Mouse (Mus musculus) lung, embryonic 14.5 days (tissue): ENCODE results near the gene Kif21a. TPM values are rescaled to one million over a fixed set of nuclear protein-coding genes. Genes with fewer than 3 reads are reported as not detected.

Experiments
- ATAC-seq: fragments of 200-750 bp; cut with Nextera tagmentation; 2 replicates; pipeline ENCODE4 v1.8.0; 2017; ENCODE audit warnings: mild to moderate bottlenecking, moderate TSS enrichment, moderate library complexity; ENCODE audit not compliant: insufficient read depth
- DNase-seq: peaks from one replicate; pipeline ENCODE4 v3.0.0-alpha.2; 2015
- H3K27ac ChIP-seq: fragments of 300-500 bp; sonication (generic); 2 replicates; pipeline ENCODE4 v1.5.1; 2014; ENCODE audit warnings: low read depth, mild to moderate bottlenecking, moderate library complexity
- H3K27me3 ChIP-seq: fragments of 300-500 bp; sonication (generic); 2 replicates; pipeline ENCODE4 v1.6.1; 2014; ENCODE audit warnings: low read length, control low read depth; ENCODE audit not compliant: insufficient read depth
- H3K36me3 ChIP-seq: fragments of 300-500 bp; sonication (generic); 2 replicates; pipeline ENCODE4 v1.6.1; 2014; ENCODE audit warnings: control low read depth; ENCODE audit not compliant: insufficient read depth
- H3K4me1 ChIP-seq: fragments of 300-500 bp; sonication (generic); 2 replicates; pipeline ENCODE4 v1.6.1; 2014; ENCODE audit warnings: antibody characterized with exemption, control low read depth; ENCODE audit not compliant: insufficient read depth
- H3K4me2 ChIP-seq: fragments of 300-500 bp; sonication (generic); 2 replicates; pipeline ENCODE4 v1.6.1; 2014; ENCODE audit warnings: mild to moderate bottlenecking
- H3K4me3 ChIP-seq: fragments of 300-500 bp; sonication (generic); 2 replicates; pipeline ENCODE4 v1.5.1; 2014; ENCODE audit warnings: low read depth, low read length
- H3K9ac ChIP-seq: fragments of 300-500 bp; sonication (generic); 2 replicates; pipeline ENCODE4 v1.6.1; 2014
- H3K9me3 ChIP-seq: fragments of 300-500 bp; sonication (generic); 2 replicates; pipeline ENCODE4 v1.6.1; 2016; ENCODE audit warnings: low read depth, low read length, control low read depth
- CTCF ChIP-seq: IDR thresholded peaks from 2 replicates; pipeline ENCODE4 v1.5.1; 2016; ENCODE audit warnings: antibody characterized with exemption, low read depth
- WGBS: fragments of 180-500 bp; shearing (Covaris S2); extraction: QIAGEN DNeasy Blood & Tissue Kit; methylation state at CpG from one replicate; pipeline ENCODE4 v1.1.7; 2014; 5-methylcytosine and 5-hydroxymethylcytosine counted together
- polyA plus RNA-seq: library from polyadenylated mRNA; unstranded; fragments of >200 nt; fragmentation: Nextera tagmentation; extraction: Ambion mirVana; gene quantifications from 2 replicates; pipeline ENCODE4 v1.2.1, GENCODE M21; 2014

Gene Kif21a
- polyA plus RNA-seq, 1 experiment from 2014 or later = 6.7 TPM

- DNase-seq = no peak
- TF ChIP-seq CTCF = no peak
- Histone ChIP-seq H3K4me2 (no peak overlapping the region), H3K9me3 (no peaks in the 10 kb centered on the region), H3K36me3 (no peaks in the 10 kb centered on the region), H3K27ac (no peak overlapping the region), H3K9ac (no peak overlapping the region), H3K4me3 (no peak overlapping the region), H3K27me3 (no peaks in the 10 kb centered on the region), H3K4me1 (no peaks in the 10 kb centered on the region)
- 76% methylated on average over 7 of the region's 7 CpGs for WGBS
- no peak for ATAC-seq
These were observed 45.0 kb downstream of the Kif21a start for GRCm38 (mm10) chr15:91004726-91005125.

DNA sequence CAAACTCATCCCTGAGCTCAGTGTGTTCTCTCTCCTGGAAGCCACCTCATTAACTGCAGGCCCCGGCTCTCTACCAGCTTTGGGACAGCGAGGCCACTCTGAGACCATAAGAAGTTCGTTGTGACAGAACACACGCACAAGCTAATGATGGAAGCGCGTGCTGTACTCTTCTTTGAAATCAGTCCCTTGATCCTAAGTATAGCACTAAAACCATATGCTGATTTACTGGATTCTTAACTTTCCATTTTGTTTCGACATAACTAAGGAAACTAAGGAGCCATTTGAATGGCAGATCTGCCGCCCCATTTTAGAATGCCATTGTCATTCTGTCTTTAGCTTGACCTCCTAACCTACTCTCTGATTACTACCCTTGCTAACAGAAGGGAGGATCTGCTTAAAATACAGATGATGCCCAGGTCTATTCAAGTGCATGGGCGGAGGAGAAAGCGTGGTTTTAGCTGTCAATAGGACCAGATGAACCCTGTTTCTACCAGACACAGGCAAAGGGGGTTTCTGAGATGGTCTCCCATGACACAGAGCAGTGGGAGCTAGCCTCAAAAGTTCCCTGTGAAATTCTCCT, 48.6 kb downstream of the Kif21a start:
- ATAC-seq (no peak), DNase-seq (no peak)
- no peak overlapping the region for H3K9ac ChIP-seq
- H3K27me3 ChIP-seq = no peaks in the 10 kb centered on the region
- H3K36me3 ChIP-seq = no peaks in the 10 kb centered on the region
- H3K4me1 ChIP-seq = no peaks in the 10 kb centered on the region
- no peak overlapping the region for H3K4me3 ChIP-seq
- H3K4me2 ChIP-seq = no peak overlapping the region
- WGBS = 89% methylated on average over 10 of the region's 10 CpGs
- H3K27ac ChIP-seq = no peak overlapping the region
- no peak for TF ChIP-seq CTCF
- no peaks in the 10 kb centered on the region for H3K9me3 ChIP-seq

DNA sequence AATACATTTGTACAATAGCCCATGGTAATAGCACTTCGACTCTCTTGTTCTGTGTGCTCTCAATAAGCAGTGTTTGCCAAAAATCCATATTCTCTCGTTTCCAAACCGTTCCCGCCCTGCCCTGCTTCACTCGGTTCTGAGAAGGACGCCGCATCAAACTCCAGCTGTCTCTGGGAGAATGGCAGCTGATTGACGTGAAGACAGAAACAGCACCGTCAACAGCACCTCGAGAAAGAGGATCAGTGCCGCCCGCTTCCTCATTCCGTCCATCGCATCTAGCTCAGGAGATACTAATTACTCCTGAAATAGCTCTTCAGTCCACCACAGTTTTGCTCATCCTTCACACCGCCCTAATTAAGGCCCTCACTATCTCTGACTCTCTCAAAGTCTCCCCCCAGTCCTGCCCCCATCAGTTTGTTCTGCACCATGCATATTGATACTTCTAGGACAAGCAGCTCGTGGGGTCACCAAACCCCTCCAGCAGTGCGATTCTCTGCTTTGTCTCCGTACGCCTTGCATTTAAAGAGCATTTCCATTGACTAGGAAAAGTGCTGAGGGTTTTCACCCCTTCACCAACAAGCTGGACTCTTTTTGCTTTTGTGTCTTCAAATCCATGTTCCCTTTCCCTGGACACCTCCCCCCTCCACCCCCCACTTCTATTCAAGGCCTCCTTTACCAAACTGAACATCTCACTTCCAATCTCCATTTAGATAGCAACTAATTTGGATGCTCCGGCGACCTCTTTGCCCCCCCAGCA, 49.3 kb downstream of the Kif21a start:
- Histone ChIP-seq H3K27ac (no peak overlapping the region), H3K4me2 (no peak overlapping the region), H3K4me3 (no peak overlapping the region), H3K9me3 (no peaks in the 10 kb centered on the region), H3K36me3 (no peaks in the 10 kb centered on the region), H3K27me3 (no peaks in the 10 kb centered on the region), H3K4me1 (no peaks in the 10 kb centered on the region), H3K9ac (no peak overlapping the region)
- TF ChIP-seq CTCF = no peak
- 82% methylated on average over 21 of the region's 21 CpGs for WGBS
- ATAC-seq = no peak
- no peak for DNase-seq

- Histone ChIP-seq H3K36me3 (no peaks in the 10 kb centered on the region), H3K9ac (no peak overlapping the region), H3K9me3 (no peaks in the 10 kb centered on the region), H3K27ac (no peak overlapping the region), H3K4me3 (no peak overlapping the region), H3K27me3 (no peaks in the 10 kb centered on the region), H3K4me2 (no peak overlapping the region), H3K4me1 (no peaks in the 10 kb centered on the region)
- 60% methylated on average over 2 of the region's 2 CpGs for WGBS
- TF ChIP-seq CTCF = peak; percentile 38
- ATAC-seq (no peak), DNase-seq (peak; percentile 44)
These were observed 56.9 kb downstream of the Kif21a start for GRCm38 (mm10) chr15:90992871-90993270.

- H3K4me1 ChIP-seq = no peaks in the 10 kb centered on the region
- H3K27ac ChIP-seq = no peak overlapping the region
- DNase-seq (no peak), ATAC-seq (0 out of 2 replicates have a peak, but pooled peaks have one; percentile 11)
- no peak for TF ChIP-seq CTCF
- H3K9me3 ChIP-seq = no peaks in the 10 kb centered on the region
- 80% methylated on average over 14 of the region's 14 CpGs for WGBS
- H3K9ac ChIP-seq = no peak overlapping the region
- no peak overlapping the region for H3K4me3 ChIP-seq
- no peaks in the 10 kb centered on the region for H3K36me3 ChIP-seq
- no peaks in the 10 kb centered on the region for H3K27me3 ChIP-seq
- no peak overlapping the region for H3K4me2 ChIP-seq
These were observed 57.4 kb downstream of the Kif21a start for GRCm38 (mm10) chr15:90992388-90992787.

DNA sequence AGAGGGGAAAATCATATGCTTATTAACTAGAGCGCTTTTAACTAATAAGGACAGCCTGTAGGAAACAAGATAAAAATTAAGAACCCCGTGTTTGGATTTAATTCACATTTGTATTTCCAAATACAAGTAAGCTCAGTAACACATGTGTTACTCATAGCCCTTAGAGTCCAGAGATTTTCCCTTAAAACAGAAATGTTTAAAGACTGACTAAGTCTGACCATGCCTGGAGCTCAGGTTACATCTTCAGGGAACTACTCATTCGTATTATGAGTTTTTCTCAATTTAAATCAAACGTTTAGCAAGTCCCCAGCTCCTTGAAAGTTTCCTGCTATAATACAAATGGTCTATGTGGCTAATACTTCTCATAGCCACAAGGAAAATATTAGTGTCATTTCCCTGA, 57.9 kb downstream of the Kif21a start:
- no peak overlapping the region for H3K4me2 ChIP-seq
- H3K4me3 ChIP-seq = no peak overlapping the region
- ATAC-seq (no peak), DNase-seq (no peak)
- H3K9ac ChIP-seq = no peak overlapping the region
- H3K4me1 ChIP-seq = no peaks in the 10 kb centered on the region
- no peaks in the 10 kb centered on the region for H3K9me3 ChIP-seq
- no peaks in the 10 kb centered on the region for H3K36me3 ChIP-seq
- 62% methylated on average over 4 of the region's 4 CpGs for WGBS
- no peak for TF ChIP-seq CTCF
- no peaks in the 10 kb centered on the region for H3K27me3 ChIP-seq
- no peak overlapping the region for H3K27ac ChIP-seq

DNA sequence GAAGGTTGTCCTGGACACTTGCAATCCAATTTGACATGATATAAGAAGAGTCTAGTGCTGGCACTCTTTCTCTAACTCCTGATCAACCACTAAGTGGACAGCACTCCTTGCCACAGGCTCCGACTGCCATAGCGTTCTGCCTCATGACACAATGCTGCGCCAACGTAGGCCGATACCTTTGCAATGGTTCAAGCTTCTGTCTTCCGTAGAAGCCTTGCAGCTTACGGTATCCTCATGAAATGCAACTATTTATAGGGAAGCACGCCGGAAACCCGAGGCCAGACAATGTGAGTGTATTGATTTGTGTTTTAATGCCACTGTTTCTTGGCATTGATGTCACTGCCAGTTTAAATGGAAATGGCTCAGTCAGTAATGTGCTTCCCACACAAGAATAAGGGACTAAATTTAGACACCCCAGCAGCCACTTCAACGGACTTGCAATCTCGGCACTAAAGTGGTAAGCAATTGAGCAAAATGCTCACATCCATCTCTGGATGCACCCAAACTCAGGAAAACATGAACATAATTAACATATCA, 62.0 kb downstream of the Kif21a start:
- no peak overlapping the region for H3K9ac ChIP-seq
- H3K4me1 ChIP-seq = no peaks in the 10 kb centered on the region
- H3K4me2 ChIP-seq = no peak overlapping the region
- no peaks in the 10 kb centered on the region for H3K36me3 ChIP-seq
- ATAC-seq (no peak), DNase-seq (no peak)
- 96% methylated on average over 12 of the region's 12 CpGs for WGBS
- no peak overlapping the region for H3K4me3 ChIP-seq
- no peaks in the 10 kb centered on the region for H3K27me3 ChIP-seq
- no peak overlapping the region for H3K27ac ChIP-seq
- no peak for TF ChIP-seq CTCF
- no peaks in the 10 kb centered on the region for H3K9me3 ChIP-seq
